Mouse (Mus musculus): ENCODE measurements at regions not wholly inside any gene's neighbourhood (a gene's known extent, or its start where the extent isn't known, plus 50 kb on each side); places are given as distances from the start of the nearest gene placed in this dataset.
"Not testable (repeated sequence)": the region's sequence is repeated elsewhere in the genome, so short reads cannot be mapped to it uniquely, and the experiment has no call there.

DNA sequence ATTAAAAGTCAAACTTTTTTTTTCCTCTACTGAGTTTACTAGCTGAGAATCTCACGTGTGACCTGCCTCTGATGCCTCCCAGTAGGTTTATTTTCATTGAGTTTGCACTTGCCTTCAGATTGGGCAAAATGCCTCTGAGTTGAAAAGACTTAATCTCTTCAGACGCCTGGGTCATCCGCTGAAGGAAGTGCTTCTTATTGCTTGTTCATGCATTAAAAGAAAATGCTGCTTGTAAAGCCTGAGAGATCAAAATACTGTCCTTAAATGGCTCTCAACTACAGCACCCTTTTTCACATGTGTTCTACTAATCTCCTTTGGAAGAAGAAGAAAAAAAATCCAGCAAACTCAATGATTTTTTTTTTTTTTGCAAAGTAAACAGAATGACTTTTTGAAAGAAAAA lies 351.5 kb downstream of the Kcnh5 start:
- peak; percentile 79 for DNase-seq (ENCODE audit: inconsistent ontology term)

DNA sequence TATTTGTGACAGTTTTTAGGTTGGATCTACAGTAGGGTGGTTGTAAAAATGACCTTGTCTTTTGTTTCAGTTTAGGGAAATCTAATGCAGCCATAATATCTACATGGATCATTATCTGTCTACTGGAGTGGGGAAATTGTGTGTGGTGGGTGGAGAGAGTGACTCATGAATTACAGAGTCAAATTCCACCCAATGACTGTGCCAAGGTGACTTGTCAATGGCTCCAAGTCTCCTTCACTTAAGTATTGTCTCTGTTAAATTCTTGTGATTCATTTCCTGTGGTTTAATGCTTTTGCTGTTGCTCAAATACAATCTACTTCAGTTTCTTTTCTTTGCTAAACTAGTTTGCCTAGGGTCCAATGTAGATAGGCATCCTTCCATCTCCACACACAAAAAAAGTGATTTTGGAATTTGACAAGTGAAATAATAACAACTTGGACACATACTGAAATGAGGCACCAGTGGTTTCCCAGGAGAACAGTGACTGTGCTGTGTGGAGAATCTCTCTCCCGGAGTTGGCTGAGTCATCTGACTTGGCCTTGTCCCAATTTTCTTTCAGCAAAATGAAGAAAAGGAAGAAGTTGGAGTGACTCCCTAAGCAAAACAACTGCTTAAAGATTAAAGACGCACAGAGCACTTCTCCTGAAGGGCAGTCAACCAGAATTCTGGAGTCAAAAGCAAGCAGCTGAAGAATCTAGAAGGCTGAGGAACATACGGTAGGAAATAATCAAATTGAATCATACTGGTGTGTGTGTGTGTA lies 352.2 kb downstream of the Kcnh5 start:
- DNase-seq (ENCODE audit: inconsistent ontology term) = peak; percentile 95

DNA sequence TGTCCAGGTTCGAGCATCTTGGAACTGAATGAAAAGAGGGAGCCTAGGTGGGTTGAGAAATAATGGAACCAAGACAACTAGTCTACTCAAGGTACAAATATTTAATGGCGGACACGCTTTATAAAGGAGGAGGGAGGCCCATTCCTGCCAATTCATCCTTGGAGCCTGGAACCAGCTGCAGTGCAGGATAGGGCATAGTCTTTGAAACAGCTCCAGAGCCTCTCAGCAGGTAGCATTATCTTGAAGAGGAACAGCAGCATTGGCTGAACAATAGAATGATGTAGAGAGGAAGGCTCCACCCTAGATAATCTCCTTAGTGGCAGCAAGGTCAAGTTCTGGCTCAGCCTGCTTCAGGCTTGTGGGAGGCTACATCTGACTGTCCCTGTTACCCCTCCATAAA lies 361.0 kb downstream of the Kcnh5 start:
- not testable (repeated sequence) for DNase-seq (ENCODE audit: inconsistent ontology term)

DNA sequence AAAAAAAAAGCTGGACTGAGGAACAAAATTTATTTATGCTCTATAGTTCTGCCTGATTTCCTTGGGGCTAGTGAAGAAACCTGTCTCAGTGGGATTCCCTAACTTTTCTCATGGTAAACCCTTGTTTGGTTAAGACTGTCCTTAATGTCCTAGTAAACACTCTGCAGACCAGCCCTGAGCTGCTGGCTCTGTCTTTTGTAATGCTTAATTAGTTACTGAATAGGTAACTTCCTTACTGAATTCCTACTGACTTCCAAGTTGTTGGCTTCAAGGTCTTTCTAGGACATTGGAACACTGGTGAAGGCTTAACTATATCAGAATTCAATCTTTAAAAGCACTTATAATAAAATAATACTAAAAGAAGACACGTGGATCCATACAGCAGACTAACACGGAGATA lies 368.6 kb downstream of the Kcnh5 start:
- DNase-seq (ENCODE audit: inconsistent ontology term) = not testable (repeated sequence)

DNA sequence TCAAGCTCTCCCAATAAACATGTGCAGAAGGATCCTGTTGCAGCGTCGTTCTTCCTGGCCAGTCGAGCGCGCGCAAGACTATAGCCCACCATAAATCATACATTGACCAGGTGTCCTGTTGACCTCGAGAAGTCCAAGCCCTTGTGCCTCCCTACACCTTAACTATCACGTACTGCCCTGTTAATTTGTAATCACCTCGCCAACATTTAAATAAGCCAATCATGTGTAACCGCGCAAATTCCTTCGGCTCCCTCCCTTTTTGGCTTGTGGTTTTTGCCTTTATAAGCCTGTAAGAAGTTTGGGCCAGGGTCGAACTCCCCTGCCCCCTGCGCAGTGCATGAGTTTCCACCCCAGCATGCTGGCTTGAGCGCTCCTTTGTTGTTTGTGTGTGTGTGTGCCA lies 369.2 kb downstream of the Kcnh5 start:
- not testable (repeated sequence) for DNase-seq (ENCODE audit: inconsistent ontology term)

DNA sequence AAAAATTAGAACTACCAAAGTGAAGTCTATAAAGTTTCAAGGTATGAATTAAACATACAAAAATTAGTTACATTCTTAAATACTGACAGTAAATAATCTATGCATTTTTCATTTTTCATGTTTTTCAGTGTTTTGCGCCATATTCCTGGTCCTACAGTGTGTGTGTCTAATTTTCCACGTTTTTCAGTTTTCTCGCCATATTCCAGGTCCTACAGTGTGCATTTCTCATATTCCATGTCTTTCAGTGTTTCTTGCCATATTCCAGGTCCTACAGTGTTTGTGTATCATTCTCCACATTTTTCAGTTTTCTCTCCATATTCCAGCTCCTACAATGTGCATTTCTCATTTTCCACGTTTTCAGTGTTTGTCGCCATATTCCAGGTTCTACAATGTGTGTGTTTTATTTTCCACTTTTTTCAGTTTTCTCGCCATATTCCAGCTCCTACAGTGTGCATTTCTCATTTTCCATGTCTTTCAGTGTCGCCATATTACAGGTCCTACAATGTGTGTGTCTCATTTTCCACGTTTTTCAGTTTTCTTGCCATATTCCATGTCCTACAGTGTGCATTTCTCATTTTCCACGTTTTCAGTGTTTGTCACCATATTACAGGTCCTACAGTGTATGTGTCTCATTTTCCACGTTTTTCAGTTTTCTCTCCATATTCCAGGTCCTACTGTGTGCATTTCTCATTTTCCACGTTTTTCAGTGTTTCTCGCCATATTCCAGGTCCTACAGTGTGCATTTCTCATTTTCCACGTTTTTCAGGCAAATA lies 373.2 kb downstream of the Kcnh5 start:
- peak; percentile 82 for DNase-seq (ENCODE audit: inconsistent ontology term)

GRCm38 (mm10) chr12:74792036-74792435 lies 385.1 kb downstream of the Kcnh5 start:
- DNase-seq (ENCODE audit: inconsistent ontology term) = no peak

GRCm38 (mm10) chr12:74762284-74762683 lies 414.8 kb downstream of the Kcnh5 start:
- DNase-seq (ENCODE audit: inconsistent ontology term) = no peak

GRCm38 (mm10) chr12:74745051-74745450 lies 428.9 kb upstream of the Gm11042 start:
- DNase-seq (ENCODE audit: inconsistent ontology term) = no peak

GRCm38 (mm10) chr12:74728866-74729265 lies 412.7 kb upstream of the Gm11042 start:
- no peak for DNase-seq (ENCODE audit: inconsistent ontology term)

GRCm38 (mm10) chr12:74679149-74679548 lies 363.0 kb upstream of the Gm11042 start:
- DNase-seq (ENCODE audit: inconsistent ontology term) = no peak

GRCm38 (mm10) chr12:74677835-74678234 lies 361.6 kb upstream of the Gm11042 start:
- DNase-seq (ENCODE audit: inconsistent ontology term) = no peak

- no peak for DNase-seq (ENCODE audit: inconsistent ontology term)
These were observed 342.2 kb upstream of the Gm11042 start for GRCm38 (mm10) chr12:74658406-74658805.

DNA sequence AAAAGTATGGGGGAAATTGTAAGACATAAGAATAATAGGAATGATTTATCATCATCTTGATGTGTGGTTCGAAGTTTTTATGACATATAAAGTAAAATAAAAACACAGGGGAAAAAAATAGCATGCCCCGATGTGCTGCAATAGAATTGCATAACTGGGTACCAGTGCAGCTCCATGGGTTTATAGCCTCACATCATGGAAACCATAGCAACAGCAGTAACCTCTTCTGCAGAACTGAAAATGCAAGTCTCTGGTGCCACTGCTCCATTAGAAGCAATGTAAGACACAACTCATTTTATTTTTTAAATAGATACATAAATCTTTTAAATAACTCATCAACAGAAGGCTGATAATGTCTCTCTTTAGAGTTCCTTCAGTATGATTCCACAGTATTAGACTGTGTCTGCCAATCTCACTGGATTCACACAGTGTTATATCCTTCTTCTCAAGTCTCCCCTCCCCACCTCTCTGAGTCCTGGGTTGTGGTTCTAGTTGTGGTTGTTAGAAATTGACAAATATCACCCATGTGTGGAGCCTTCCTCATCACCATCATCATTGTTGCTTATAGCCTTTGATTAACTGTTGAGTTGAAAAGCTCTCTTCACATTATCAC lies 340.9 kb upstream of the Gm11042 start:
- no peak for DNase-seq (ENCODE audit: inconsistent ontology term)

DNA sequence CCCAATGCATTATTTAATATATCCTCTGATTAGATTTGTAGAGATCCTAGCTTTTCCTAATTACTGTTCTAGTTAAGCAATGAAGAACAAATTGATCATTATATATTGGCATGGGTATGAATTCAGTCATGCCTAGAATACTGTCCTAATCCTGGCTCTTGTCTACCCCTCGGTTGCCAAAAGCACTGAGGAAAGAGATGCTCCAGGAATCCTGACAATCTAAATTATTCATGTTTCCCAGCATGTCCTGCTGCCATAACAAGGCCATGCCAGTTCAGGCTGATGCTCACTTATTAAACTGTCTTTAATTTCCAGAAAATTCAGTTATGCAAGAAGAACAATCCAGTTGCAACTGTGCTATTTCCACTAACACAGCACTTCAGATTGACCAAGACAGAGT lies 335.1 kb upstream of the Gm11042 start:
- peak; percentile 87 for DNase-seq (ENCODE audit: inconsistent ontology term)

DNA sequence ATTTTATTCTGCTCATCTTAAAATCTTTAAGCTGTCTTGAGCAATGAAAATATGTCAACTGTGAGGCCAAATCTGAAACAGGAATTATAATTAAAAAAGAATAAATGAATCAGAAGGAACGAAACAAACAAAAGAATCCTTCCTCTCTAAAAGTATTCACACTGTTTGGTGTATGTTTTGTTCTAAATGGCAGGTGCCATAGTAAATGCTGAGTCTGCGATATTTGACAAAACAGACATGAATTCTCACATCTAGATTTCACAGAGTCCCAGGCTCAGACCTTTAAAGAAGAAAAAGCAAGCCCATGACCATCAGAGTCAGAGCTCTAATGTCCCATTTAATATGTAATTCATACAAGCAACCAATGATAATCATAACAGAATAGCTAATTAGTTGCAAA lies 316.6 kb upstream of the Gm11042 start:
- DNase-seq (ENCODE audit: inconsistent ontology term) = no peak

DNA sequence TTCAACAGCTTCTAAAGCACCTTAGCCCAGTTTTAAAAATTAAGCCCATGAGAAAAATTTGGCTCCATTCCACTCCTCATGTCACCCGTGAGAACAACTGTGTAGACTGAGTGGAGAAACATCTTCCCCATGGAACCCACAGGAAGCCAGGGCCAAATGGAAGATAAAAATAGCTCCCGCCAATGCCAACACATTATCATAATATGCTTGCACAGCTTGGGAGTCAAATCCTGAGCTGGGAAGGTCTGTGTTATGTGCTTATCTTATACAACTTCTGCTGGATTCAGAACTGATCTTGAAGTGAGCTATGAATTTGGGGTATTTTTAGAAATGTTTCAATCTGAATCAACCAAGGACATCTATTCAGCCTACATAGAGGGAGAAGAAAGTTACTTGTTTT lies 279.0 kb upstream of the Gm11042 start:
- no peak for DNase-seq (ENCODE audit: inconsistent ontology term)

GRCm38 (mm10) chr12:74554599-74554998 lies 238.4 kb upstream of the Gm11042 start:
- no peak for DNase-seq (ENCODE audit: inconsistent ontology term)

- no peak for DNase-seq (ENCODE audit: inconsistent ontology term)
These were observed 228.0 kb upstream of the Gm11042 start for GRCm38 (mm10) chr12:74544172-74544571.

DNA sequence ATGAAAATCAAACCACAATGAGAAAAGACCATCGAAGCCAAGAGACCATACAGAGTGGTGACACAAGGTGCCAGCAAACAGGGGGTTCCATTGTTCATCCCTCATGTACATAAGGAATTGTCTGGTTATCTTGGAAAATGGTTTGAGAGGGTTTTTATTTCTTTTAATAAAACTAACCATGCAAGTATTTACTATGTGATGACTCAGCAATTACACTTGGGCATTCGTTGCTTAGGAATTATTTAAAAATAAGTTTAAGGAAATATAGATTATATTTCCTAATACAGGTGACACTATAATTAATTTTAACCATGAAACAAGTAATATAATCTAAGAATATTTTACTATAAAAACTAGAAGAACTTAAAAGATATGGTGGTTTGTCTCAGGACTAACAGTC lies 218.7 kb upstream of the Gm11042 start:
- no peak for DNase-seq (ENCODE audit: inconsistent ontology term)

- no peak for DNase-seq (ENCODE audit: inconsistent ontology term)
These were observed 212.9 kb upstream of the Gm11042 start for GRCm38 (mm10) chr12:74528983-74529566.

DNA sequence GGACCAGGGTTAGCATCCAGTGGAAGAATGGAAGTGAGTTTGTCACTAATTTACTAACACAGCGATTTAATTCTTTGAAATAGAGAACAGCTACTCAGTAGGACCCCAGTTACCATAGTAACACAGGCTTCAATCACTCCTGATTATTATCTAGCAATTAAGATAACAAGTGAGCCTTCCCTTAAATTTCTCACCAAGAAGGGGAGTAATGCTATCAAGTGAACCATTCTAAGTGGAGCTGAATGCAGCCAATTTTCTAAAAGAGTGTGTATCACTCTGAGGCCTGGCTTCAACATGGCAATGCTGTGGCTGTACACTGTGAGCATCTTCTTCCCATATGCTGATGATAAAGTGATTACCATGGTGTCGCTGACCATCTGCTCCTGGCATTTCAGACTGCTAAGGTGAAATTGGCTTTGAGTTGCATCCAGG lies 211.0 kb upstream of the Gm11042 start:
- no peak for DNase-seq (ENCODE audit: inconsistent ontology term)

Data from Muller cell, postnatal 12 days (primary cell).